Mouse (Mus musculus) thymus, postnatal 36 days (tissue): ENCODE measurements around the gene Ankrd6.

Source experiments
- DNase-seq, 2 experiments: peaks; one replicate each; pipeline ENCODE4 v3.0.0; 2022; ENCODE audit warnings: mixed read lengths in 2 of 2

Gene Ankrd6

GRCm38 (mm10) chr4:32948696-32949095 lies 1.9 kb downstream of the Ankrd6 start:
- no peak for DNase-seq

GRCm38 (mm10) chr4:32947631-32948030 lies 3.0 kb downstream of the Ankrd6 start:
- DNase-seq: no peak

GRCm38 (mm10) chr4:32940984-32941383 lies 9.7 kb downstream of the Ankrd6 start:
- no peak for DNase-seq

- no peak for DNase-seq
Measured at GRCm38 (mm10) chr4:32939964-32940363, 10.7 kb downstream of the Ankrd6 start.

GRCm38 (mm10) chr4:32939521-32939920 lies 11.1 kb downstream of the Ankrd6 start:
- no peak for DNase-seq

- no peak for DNase-seq
Measured at GRCm38 (mm10) chr4:32936762-32937341, 13.8 kb downstream of the Ankrd6 start.

- DNase-seq: peak; percentile 27 to 51
Measured at GRCm38 (mm10) chr4:32932056-32932455, 18.6 kb downstream of the Ankrd6 start.

- no peak for DNase-seq
Measured at GRCm38 (mm10) chr4:32929750-32930149, 20.9 kb downstream of the Ankrd6 start.

- no peak for DNase-seq
Measured at GRCm38 (mm10) chr4:32928692-32929448, 21.8 kb downstream of the Ankrd6 start.

GRCm38 (mm10) chr4:32923891-32924294 lies 26.7 kb downstream of the Ankrd6 start:
- DNase-seq: no peak

GRCm38 (mm10) chr4:32923436-32923835 lies 27.2 kb downstream of the Ankrd6 start:
- no peak for DNase-seq

- DNase-seq: no peak
Measured at GRCm38 (mm10) chr4:32922871-32923270, 27.8 kb downstream of the Ankrd6 start.

GRCm38 (mm10) chr4:32920863-32921262 lies 29.8 kb downstream of the Ankrd6 start:
- DNase-seq: peak in 1 of 2 experiments; percentile 30

- no peak for DNase-seq
Measured at GRCm38 (mm10) chr4:32918571-32918970, 32.1 kb downstream of the Ankrd6 start.

- no peak for DNase-seq
Measured at GRCm38 (mm10) chr4:32916689-32917385, 33.8 kb downstream of the Ankrd6 start.

- no peak for DNase-seq
Measured at GRCm38 (mm10) chr4:32915928-32916327, 34.7 kb downstream of the Ankrd6 start.

GRCm38 (mm10) chr4:32909996-32910395 lies 40.6 kb downstream of the Ankrd6 start:
- DNase-seq: no peak

- DNase-seq: peak; percentile 29 to 54
Measured at GRCm38 (mm10) chr4:32909241-32909979, 41.2 kb downstream of the Ankrd6 start.

GRCm38 (mm10) chr4:32907631-32908030 lies 43.0 kb downstream of the Ankrd6 start:
- DNase-seq: no peak

- peak; percentile 80 to 90 for DNase-seq
Measured at GRCm38 (mm10) chr4:32906627-32907026, 44.0 kb downstream of the Ankrd6 start.

- no peak for DNase-seq
Measured at GRCm38 (mm10) chr4:32905913-32906312, 44.7 kb downstream of the Ankrd6 start.

- peak; percentile 23 to 38 for DNase-seq
Measured at GRCm38 (mm10) chr4:32905381-32905780, 45.3 kb downstream of the Ankrd6 start.

GRCm38 (mm10) chr4:32903826-32904225 lies 46.8 kb downstream of the Ankrd6 start:
- DNase-seq: no peak
